16 mouse cellular contexts compared by ENCODE assay signal in genomic region chr5:119958942-119959341, GRCm38 (mm10).
A peak's percentile ranks its signal among the peaks of the same experiment; 100 is the strongest.
DNase-seq lines count a peak whose midpoint lies in the region; ATAC-seq and TF ChIP-seq lines count a peak whose summit lies in the region.
"Had no signal": no experiment of that assay in that cellular context is flagged by ENCODE, and none has a peak within 500 bp of the region (broad histone marks: within the 10 kb centered on the region; RNA-seq: fewer than 3 reads in every experiment).

No protein-coding gene starts in this region.

- H3K9ac ChIP-seq in heart, embryonic 14.5 days (ENCODE audit: low read length) = no peak overlapping the region
- no peak overlapping the region for H3K9ac ChIP-seq in heart, adult 2 months (ENCODE audit: low read depth, low read length)
- H3K9ac ChIP-seq in lung, postnatal 0 days (replicated peaks; ENCODE audit: low read depth) = no peak overlapping the region
- no peak overlapping the region for H3K9ac ChIP-seq in embryonic facial prominence, embryonic 11.5 days (replicated peaks; ENCODE audit: low read length)
- H3K9ac ChIP-seq in midbrain, embryonic 14.5 days (replicated peaks; ENCODE audit: low read length) = no peak overlapping the region
- H3K9ac ChIP-seq: embryonic facial prominence, embryonic 15.5 days; liver, embryonic 13.5 days; midbrain, embryonic 12.5 days had no signal

- no peaks in the 10 kb centered on the region for H3K9me3 ChIP-seq in heart, embryonic 14.5 days (ENCODE audit: control insufficient read depth, low read length)
- H3K9me3 ChIP-seq in lung, postnatal 0 days (ENCODE audit: low read length) = no peaks in the 10 kb centered on the region
- no peaks in the 10 kb centered on the region for H3K9me3 ChIP-seq in embryonic facial prominence, embryonic 11.5 days (replicated peaks; ENCODE audit: control insufficient read depth, low read length)
- no peaks in the 10 kb centered on the region for H3K9me3 ChIP-seq in midbrain, embryonic 14.5 days (ENCODE audit: control insufficient read depth, low read length)
- H3K9me3 ChIP-seq: embryonic facial prominence, embryonic 15.5 days; liver, embryonic 13.5 days; midbrain, embryonic 12.5 days had no signal

- peaks cover 3 to 6% of the 10 kb centered on the region in 2 experiments; a peak in 2 of 4 replicates for H3K4me1 ChIP-seq in heart, embryonic 14.5 days (ENCODE audit: control insufficient read depth in 2 of 2, insufficient read depth in 2 of 2, low read length in 2 of 2)
- H3K4me1 ChIP-seq in heart, adult 2 months (ENCODE audit: control insufficient read depth, insufficient read depth, low read length) = no peaks in the 10 kb centered on the region
- no peaks in the 10 kb centered on the region for H3K4me1 ChIP-seq in lung, postnatal 0 days (ENCODE audit: insufficient read depth, low read depth, low read length)
- H3K4me1 ChIP-seq in embryonic facial prominence, embryonic 11.5 days (ENCODE audit: control insufficient read depth, insufficient read depth, low read length) = no peaks in the 10 kb centered on the region
- H3K4me1 ChIP-seq in midbrain, embryonic 14.5 days (ENCODE audit: control insufficient read depth, insufficient read depth, low read length) = no peaks in the 10 kb centered on the region
- H3K4me1 ChIP-seq: embryonic facial prominence, embryonic 15.5 days; liver, embryonic 13.5 days; midbrain, embryonic 12.5 days had no signal

- H3K27me3 ChIP-seq in heart, embryonic 14.5 days (ENCODE audit: control insufficient read depth, insufficient read depth, low read length) = no peaks in the 10 kb centered on the region
- no peaks in the 10 kb centered on the region for H3K27me3 ChIP-seq in heart, adult 2 months (ENCODE audit: control insufficient read depth, insufficient read depth, low read length)
- no peaks in the 10 kb centered on the region for H3K27me3 ChIP-seq in lung, postnatal 0 days (replicated peaks; ENCODE audit: insufficient read depth, low read length)
- H3K27me3 ChIP-seq in embryonic facial prominence, embryonic 11.5 days (ENCODE audit: control insufficient read depth, insufficient read depth, low read length) = no peaks in the 10 kb centered on the region
- no peaks in the 10 kb centered on the region for H3K27me3 ChIP-seq in midbrain, embryonic 14.5 days (ENCODE audit: control insufficient read depth, insufficient read depth, low read length)
- H3K27me3 ChIP-seq: embryonic facial prominence, embryonic 15.5 days; midbrain, embryonic 12.5 days had no signal

- 9% methylated on average over 14 of the region's 14 CpGs for WGBS in heart, embryonic 14.5 days
- WGBS in heart, adult 2 months = 17% methylated on average over 14 of the region's 14 CpGs
- 9% methylated on average over 14 of the region's 14 CpGs for WGBS in lung, postnatal 0 days
- WGBS in embryonic facial prominence, embryonic 11.5 days = 32% methylated on average over 14 of the region's 14 CpGs
- WGBS in midbrain, embryonic 14.5 days = 36% methylated on average over 14 of the region's 14 CpGs

- TF ChIP-seq POLR2A in heart, adult 2 months (IDR thresholded peaks at IDR 0.05; ENCODE audit: insufficient read depth, low read depth, low read length) = no peak

- no peak for DNase-seq in heart, adult 2 months
- no peak for DNase-seq in lung, postnatal 0 days (ENCODE audit: low spot score)
- DNase-seq in lung, postnatal 36 days = no peak
- DNase-seq in embryonic facial prominence, embryonic 11.5 days (ENCODE audit: low spot score) = no peak
- peak; percentile 14 for DNase-seq in midbrain, embryonic 14.5 days
- no peak for DNase-seq in cerebellum, postnatal 25 days
- DNase-seq in testis, postnatal 14 days (ENCODE audit: low spot score) = no peak
- DNase-seq: adrenal gland, adult 2 months; cerebellum, adult 11 months; kidney, adult 8-10 months; liver, embryonic 13.5 days; thymus, adult 2 months had no signal

- no peak overlapping the region for H3K27ac ChIP-seq in heart, embryonic 14.5 days (replicated peaks in 1 of 2; ENCODE audit: control insufficient read depth in 1 of 2, insufficient read depth in 1 of 2, low read depth in 2 of 2, low read length in 2 of 2)
- H3K27ac ChIP-seq in heart, adult 2 months = no peak overlapping the region
- no peak overlapping the region for H3K27ac ChIP-seq in lung, postnatal 0 days (ENCODE audit: low read length)
- H3K27ac ChIP-seq in embryonic facial prominence, embryonic 11.5 days (replicated peaks; ENCODE audit: low read depth, low read length) = no peak overlapping the region
- no peak overlapping the region for H3K27ac ChIP-seq in midbrain, embryonic 14.5 days (replicated peaks; ENCODE audit: low read depth, low read length)
- H3K27ac ChIP-seq: embryonic facial prominence, embryonic 15.5 days; liver, embryonic 13.5 days; midbrain, embryonic 12.5 days had no signal

- H3K36me3 ChIP-seq in heart, embryonic 14.5 days (ENCODE audit: control insufficient read depth, insufficient read depth, low read length) = no peaks in the 10 kb centered on the region
- H3K36me3 ChIP-seq in heart, adult 2 months (ENCODE audit: control insufficient read depth, insufficient read depth, low read length) = no peaks in the 10 kb centered on the region
- H3K36me3 ChIP-seq in lung, postnatal 0 days (ENCODE audit: insufficient read depth, low read length) = no peaks in the 10 kb centered on the region
- H3K36me3 ChIP-seq in embryonic facial prominence, embryonic 11.5 days (replicated peaks; ENCODE audit: control insufficient read depth, insufficient read depth, low read depth, low read length) = no peaks in the 10 kb centered on the region
- no peaks in the 10 kb centered on the region for H3K36me3 ChIP-seq in midbrain, embryonic 14.5 days (ENCODE audit: control insufficient read depth, insufficient read depth, low read length)
- H3K36me3 ChIP-seq: embryonic facial prominence, embryonic 15.5 days; liver, embryonic 13.5 days; midbrain, embryonic 12.5 days had no signal

- ATAC-seq in heart, embryonic 14.5 days (ENCODE audit: insufficient number of reproducible peaks, insufficient read depth, low FRiP score, low read depth) = no peak
- ATAC-seq in lung, postnatal 0 days = no peak
- peak; percentile 23; the same call in 1 of the 2 replicates for ATAC-seq in embryonic facial prominence, embryonic 11.5 days (replicated peaks; ENCODE audit: insufficient number of reproducible peaks, low FRiP score, low TSS enrichment, low read depth)
- ATAC-seq in midbrain, embryonic 14.5 days (ENCODE audit: low FRiP score, low TSS enrichment) = no peak
- ATAC-seq: Patski had no signal

- H3K79me2 ChIP-seq in heart, adult 2 months (replicated peaks; ENCODE audit: control insufficient read depth, insufficient read depth, low read length) = no peaks in the 10 kb centered on the region

- intact Hi-C loops in heart, adult 2 months (cut with DNase I) = no loop called here

- H3K4me3 ChIP-seq in heart, embryonic 14.5 days (ENCODE audit: control insufficient read depth in 1 of 2, insufficient read depth in 1 of 2, low read depth in 1 of 2, low read length in 2 of 2) = peak overlapping the region; percentile 2 to 8; a peak in 1 of 4 replicates
- H3K4me3 ChIP-seq in heart, adult 2 months = no peak overlapping the region
- no peak overlapping the region for H3K4me3 ChIP-seq in lung, postnatal 0 days (ENCODE audit: low read depth, low read length)
- no peak overlapping the region for H3K4me3 ChIP-seq in embryonic facial prominence, embryonic 11.5 days (ENCODE audit: low read depth, low read length)
- no peak overlapping the region for H3K4me3 ChIP-seq in midbrain, embryonic 14.5 days (replicated peaks; ENCODE audit: low read depth, low read length)
- H3K4me3 ChIP-seq: embryonic facial prominence, embryonic 15.5 days; liver, embryonic 13.5 days; midbrain, embryonic 12.5 days had no signal

- no peak for TF ChIP-seq CTCF in heart, adult 2 months (IDR thresholded peaks at IDR 0.05)
- TF ChIP-seq CTCF in lung, postnatal 0 days (IDR thresholded peaks at IDR 0.05) = no peak

- TF ChIP-seq EP300 in heart, adult 2 months (IDR thresholded peaks at IDR 0.05; ENCODE audit: insufficient read depth, low read depth, low read length) = no peak
- TF ChIP-seq EP300 in lung, postnatal 0 days (IDR thresholded peaks at IDR 0.05) = no peak

- peak overlapping the region; percentile 49 for H3K4me2 ChIP-seq in heart, embryonic 14.5 days (ENCODE audit: low read length)
- H3K4me2 ChIP-seq in lung, postnatal 0 days (replicated peaks; ENCODE audit: low read depth, low read length) = peak overlapping the region; percentile 32; the same call in 1 of the 2 replicates
- H3K4me2 ChIP-seq in embryonic facial prominence, embryonic 11.5 days (ENCODE audit: low read depth, low read length) = no peak overlapping the region
- H3K4me2 ChIP-seq in midbrain, embryonic 14.5 days (ENCODE audit: low read length) = no peak overlapping the region
- H3K4me2 ChIP-seq: embryonic facial prominence, embryonic 15.5 days; liver, embryonic 13.5 days; midbrain, embryonic 12.5 days had no signal

Comparison
In these comparisons a context has a peak if more than half of its experiments do, and no peak if none do; other contexts are left out.
1. H3K4me3 ChIP-seq: peak in heart, embryonic 14.5 days (2 of 2); none in heart, adult 2 months (single experiment), lung, postnatal 0 days (single experiment), embryonic facial prominence, embryonic 11.5 days (single experiment) and midbrain, embryonic 14.5 days (single experiment).
2. H3K4me2 ChIP-seq: peak in heart, embryonic 14.5 days (single experiment) and lung, postnatal 0 days (single experiment); none in embryonic facial prominence, embryonic 11.5 days (single experiment) and midbrain, embryonic 14.5 days (single experiment).